Mouse (Mus musculus): ENCODE data around the gene Far2. TPM values are rescaled to one million over a fixed set of nuclear protein-coding genes. Genes with fewer than 3 reads are reported as not detected.

The Far2 gene
- polyA plus RNA-seq, 1 experiment from 2014 or later, result 8.7 TPM

GRCm38 (mm10) chr6:148172904-148173303 lies 125.8 kb downstream of the Far2 start:
- no peaks in the 10 kb centered on the region for H3K9me3 ChIP-seq (ENCODE audit: control insufficient read depth)
- 58% methylated on average over 3 of the region's 3 CpGs for whole genome bisulfite sequencing
- H3K4me3 ChIP-seq (ENCODE audit: low read depth, low read length), result no peak overlapping the region
- no peak overlapping the region for H3K9ac ChIP-seq (ENCODE audit: low read depth, low read length)
- no peak for TF ChIP-seq CTCF (IDR thresholded peaks at IDR 0.05; ENCODE audit: low read depth)
- H3K36me3 ChIP-seq (ENCODE audit: control insufficient read depth, insufficient read depth), result no peaks in the 10 kb centered on the region
- no peak overlapping the region for H3K4me2 ChIP-seq (replicated peaks; ENCODE audit: low read depth)
- no peak for ATAC-seq
- no peak overlapping the region for H3K27ac ChIP-seq (ENCODE audit: low read depth, low read length)
- no peaks in the 10 kb centered on the region for H3K27me3 ChIP-seq (replicated peaks; ENCODE audit: control insufficient read depth, insufficient read depth, low read length)
- no peaks in the 10 kb centered on the region for H3K4me1 ChIP-seq (replicated peaks; ENCODE audit: control insufficient read depth, insufficient read depth, low read length)

GRCm38 (mm10) chr6:148185694-148186093 lies 138.6 kb downstream of the Far2 start:
- no peak overlapping the region for H3K4me2 ChIP-seq (replicated peaks; ENCODE audit: low read depth)
- TF ChIP-seq CTCF (IDR thresholded peaks at IDR 0.05; ENCODE audit: low read depth), result no peak
- ATAC-seq, result peak; percentile 91
- peak overlapping the region; percentile 89 for H3K27ac ChIP-seq (ENCODE audit: low read depth, low read length)
- WGBS, result 51% methylated on average over 1 of the region's 1 CpGs
- no peak overlapping the region for H3K4me3 ChIP-seq (ENCODE audit: low read depth, low read length)
- H3K27me3 ChIP-seq (replicated peaks; ENCODE audit: control insufficient read depth, insufficient read depth, low read length), result no peaks in the 10 kb centered on the region
- H3K36me3 ChIP-seq (ENCODE audit: control insufficient read depth, insufficient read depth), result peaks cover 73% of the 10 kb centered on the region
- no peak overlapping the region for H3K9ac ChIP-seq (ENCODE audit: low read depth, low read length)
- no peaks in the 10 kb centered on the region for H3K9me3 ChIP-seq (ENCODE audit: control insufficient read depth)
- no peaks in the 10 kb centered on the region; the same call in 1 of the 2 replicates for H3K4me1 ChIP-seq (replicated peaks; ENCODE audit: control insufficient read depth, insufficient read depth, low read length)

- Histone ChIP-seq H3K4me2 (replicated peaks; ENCODE audit: low read depth) (no peak overlapping the region), H3K27me3 (replicated peaks; ENCODE audit: control insufficient read depth, insufficient read depth, low read length) (no peaks in the 10 kb centered on the region), H3K9me3 (ENCODE audit: control insufficient read depth) (no peaks in the 10 kb centered on the region), H3K9ac (ENCODE audit: low read depth, low read length) (no peak overlapping the region), H3K4me1 (replicated peaks; ENCODE audit: control insufficient read depth, insufficient read depth, low read length) (no peaks in the 10 kb centered on the region), H3K4me3 (ENCODE audit: low read depth, low read length) (no peak overlapping the region), H3K36me3 (ENCODE audit: control insufficient read depth, insufficient read depth) (peaks cover 40% of the 10 kb centered on the region), H3K27ac (ENCODE audit: low read depth, low read length) (peak overlapping the region; percentile 87)
- peak; percentile 97 for ATAC-seq
- TF ChIP-seq CTCF (IDR thresholded peaks at IDR 0.05; ENCODE audit: low read depth), result no peak
- WGBS, result 37% methylated on average over 6 of the region's 6 CpGs
Observed at GRCm38 (mm10) chr6:148193972-148194701, 147.1 kb downstream of the Far2 start.

GRCm38 (mm10) chr6:148199177-148199576 lies 152.1 kb downstream of the Far2 start:
- 0 out of 2 replicates have a peak, but pooled peaks have one; percentile 34 for ATAC-seq
- H3K36me3 ChIP-seq (ENCODE audit: control insufficient read depth, insufficient read depth), result peaks cover 47% of the 10 kb centered on the region

GRCm38 (mm10) chr6:148199729-148200128 lies 152.7 kb downstream of the Far2 start:
- WGBS, result 50% methylated on average over 3 of the region's 3 CpGs
- Histone ChIP-seq H3K4me1 (replicated peaks; ENCODE audit: control insufficient read depth, insufficient read depth, low read length) (no peaks in the 10 kb centered on the region), H3K4me2 (replicated peaks; ENCODE audit: low read depth) (no peak overlapping the region), H3K9me3 (ENCODE audit: control insufficient read depth) (no peaks in the 10 kb centered on the region), H3K9ac (ENCODE audit: low read depth, low read length) (no peak overlapping the region), H3K4me3 (ENCODE audit: low read depth, low read length) (no peak overlapping the region), H3K27ac (ENCODE audit: low read depth, low read length) (peak overlapping the region; percentile 65), H3K27me3 (replicated peaks; ENCODE audit: control insufficient read depth, insufficient read depth, low read length) (no peaks in the 10 kb centered on the region), H3K36me3 (ENCODE audit: control insufficient read depth, insufficient read depth) (peaks cover 48% of the 10 kb centered on the region)
- ATAC-seq, result peak; percentile 56
- TF ChIP-seq CTCF (IDR thresholded peaks at IDR 0.05; ENCODE audit: low read depth), result no peak

More at GRCm38 (mm10) chr6:148199177-148199576, 152.1 kb downstream of the Far2 start:
- H3K4me3 ChIP-seq (ENCODE audit: low read depth, low read length), result no peak overlapping the region
- no peak for TF ChIP-seq CTCF (IDR thresholded peaks at IDR 0.05; ENCODE audit: low read depth)
- H3K9me3 ChIP-seq (ENCODE audit: control insufficient read depth), result no peaks in the 10 kb centered on the region
- H3K27me3 ChIP-seq (replicated peaks; ENCODE audit: control insufficient read depth, insufficient read depth, low read length), result no peaks in the 10 kb centered on the region
- 34% methylated on average over 2 of the region's 2 CpGs for WGBS
- no peak overlapping the region for H3K4me2 ChIP-seq (replicated peaks; ENCODE audit: low read depth)
- H3K27ac ChIP-seq (ENCODE audit: low read depth, low read length), result peak overlapping the region; percentile 65
- no peaks in the 10 kb centered on the region for H3K4me1 ChIP-seq (replicated peaks; ENCODE audit: control insufficient read depth, insufficient read depth, low read length)
- no peak overlapping the region for H3K9ac ChIP-seq (ENCODE audit: low read depth, low read length)

GRCm38 (mm10) chr6:148205134-148205533 lies 158.1 kb downstream of the Far2 start:
- no peaks in the 10 kb centered on the region for H3K9me3 ChIP-seq (ENCODE audit: control insufficient read depth)
- 51% methylated on average over 1 of the region's 1 CpGs for WGBS

More at GRCm38 (mm10) chr6:148205134-148205533, 158.1 kb downstream of the Far2 start:
- peak; percentile 85 for ATAC-seq
- Histone ChIP-seq H3K4me2 (replicated peaks; ENCODE audit: low read depth) (no peak overlapping the region), H3K4me1 (replicated peaks; ENCODE audit: control insufficient read depth, insufficient read depth, low read length) (no peaks in the 10 kb centered on the region), H3K27ac (ENCODE audit: low read depth, low read length) (peak overlapping the region; percentile 62; the same call in 1 of the 2 replicates), H3K9ac (ENCODE audit: low read depth, low read length) (no peak overlapping the region), H3K4me3 (ENCODE audit: low read depth, low read length) (no peak overlapping the region), H3K27me3 (replicated peaks; ENCODE audit: control insufficient read depth, insufficient read depth, low read length) (no peaks in the 10 kb centered on the region), H3K36me3 (ENCODE audit: control insufficient read depth, insufficient read depth) (peaks cover 30% of the 10 kb centered on the region)
- TF ChIP-seq CTCF (IDR thresholded peaks at IDR 0.05; ENCODE audit: low read depth), result no peak

Measured in intestine, postnatal 0 days (tissue).